Mouse (Mus musculus) ovary, postnatal 14 days (tissue): ENCODE results near the gene Ckm.
A peak's percentile ranks its signal among the peaks of the same experiment; 100 is the strongest.

Experiments used
- DNase-seq: peaks from one replicate; pipeline ENCODE4 v3.0.0; 2022; ENCODE audit warnings: low spot score

Ckm gene

DNA sequence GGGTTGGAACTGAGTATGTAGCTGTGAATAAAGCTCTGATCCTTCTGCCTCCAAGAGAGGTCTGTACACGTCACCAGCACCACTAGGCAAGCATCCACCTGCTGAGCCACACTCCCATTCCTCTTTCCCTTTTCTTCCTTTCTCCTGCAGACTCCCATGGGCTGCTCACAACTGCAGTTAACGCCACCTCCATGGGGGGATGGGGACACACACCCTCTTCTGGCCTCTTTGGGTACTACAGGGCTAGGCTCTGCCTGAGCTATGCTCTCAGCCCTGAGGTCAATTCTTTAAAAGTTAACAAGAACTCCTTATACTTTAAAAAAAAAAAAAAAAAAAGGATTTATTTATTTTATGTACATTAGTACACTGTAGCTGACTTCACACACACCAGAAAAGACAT is 27.9 kb downstream of the Ckm start:
- no peak for DNase-seq

DNA sequence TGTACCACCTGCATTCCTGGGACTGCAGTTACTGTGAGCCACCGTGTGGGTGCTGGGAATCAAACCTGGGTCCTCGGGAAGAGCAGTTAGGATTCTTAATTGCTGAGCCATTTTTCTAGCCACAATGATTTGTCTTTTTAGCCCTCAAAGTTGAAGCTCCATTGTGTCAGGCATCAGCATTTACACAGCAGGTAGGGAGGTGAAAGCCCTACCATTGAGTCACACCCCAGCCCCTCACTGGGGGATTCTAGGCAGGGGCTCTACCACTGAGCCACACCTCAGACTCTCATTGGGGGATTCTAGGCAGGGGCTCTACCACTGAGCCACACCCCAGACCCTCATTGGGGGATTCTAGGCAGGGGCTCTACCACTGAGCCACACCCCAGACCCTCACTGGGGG is 31.7 kb downstream of the Ckm start:
- DNase-seq, result no peak

DNA sequence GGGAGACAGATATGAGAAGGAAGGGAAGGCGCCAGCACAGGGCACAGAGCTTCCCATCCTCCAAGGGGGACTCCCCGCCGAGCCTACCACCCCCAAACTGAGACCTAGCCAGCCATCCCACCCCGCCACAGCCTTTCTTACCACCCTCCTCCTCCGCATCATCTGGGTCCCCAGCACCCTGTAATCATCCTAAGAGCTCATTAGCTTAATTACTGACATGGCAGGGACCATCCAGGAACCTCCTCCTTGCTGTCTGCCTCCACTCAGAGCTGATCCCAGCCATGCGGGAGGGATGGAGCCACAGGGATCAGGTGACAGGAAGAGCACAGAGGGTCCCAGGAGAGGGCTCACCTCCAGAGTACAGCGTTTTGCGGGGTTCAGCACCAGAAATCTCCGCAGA is 32.5 kb downstream of the Ckm start:
- DNase-seq, result no peak

DNA sequence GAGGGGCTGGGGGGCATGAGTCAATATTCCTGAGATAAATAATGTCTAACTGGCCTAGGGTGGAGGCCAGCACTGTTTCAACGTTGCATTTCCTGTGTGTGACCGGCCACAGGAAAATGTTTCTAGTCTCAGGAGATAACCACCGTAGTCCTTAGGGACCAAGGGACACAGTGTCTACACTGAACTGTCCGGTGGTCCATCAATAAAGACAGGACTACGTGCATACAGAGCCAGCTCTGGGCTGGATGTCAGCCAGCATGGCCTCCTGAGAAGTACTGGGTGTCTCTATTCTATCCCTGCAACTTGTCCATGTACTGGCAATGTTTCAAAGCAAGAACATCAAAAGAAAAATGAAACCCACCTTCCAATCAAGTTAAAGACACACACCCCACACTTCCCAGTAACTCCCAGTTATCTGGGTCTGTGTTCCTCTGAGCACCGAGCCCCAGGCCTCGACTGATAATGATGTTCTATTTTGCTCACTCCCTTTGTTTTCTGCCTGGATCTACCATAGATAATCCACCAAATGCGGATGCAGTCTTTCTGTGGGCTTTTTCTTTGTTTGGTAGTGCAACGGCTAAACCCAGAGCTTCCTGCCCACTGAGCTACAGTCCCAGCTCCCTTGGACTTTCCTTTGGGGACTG is 37.0 kb downstream of the Ckm start:
- no peak for DNase-seq

DNA sequence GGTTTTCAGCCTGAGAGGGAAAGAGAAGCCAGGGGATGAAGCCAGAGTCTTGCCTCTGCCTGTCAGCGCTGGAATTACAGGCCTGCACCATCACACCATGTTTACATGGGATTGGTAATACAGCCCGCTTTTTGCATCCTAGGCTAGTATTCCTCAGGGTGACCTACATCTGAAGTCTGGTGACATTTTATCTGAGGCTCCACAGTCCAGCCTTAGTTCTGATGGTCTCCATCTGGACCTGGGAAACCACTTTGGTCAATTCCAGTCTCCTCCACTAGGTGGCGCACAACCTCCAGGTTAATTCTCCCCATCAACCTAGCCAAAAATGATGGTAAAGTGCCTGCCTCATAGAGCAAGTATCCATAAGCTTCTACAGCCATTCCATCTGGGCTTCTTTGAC is 38.8 kb downstream of the Ckm start:
- peak; percentile 92 for DNase-seq

GRCm38 (mm10) chr7:19444801-19445200 is 40.2 kb downstream of the Ckm start:
- no peak for DNase-seq

- DNase-seq, result no peak
Measured at GRCm38 (mm10) chr7:19447689-19448088, 43.1 kb downstream of the Ckm start.

GRCm38 (mm10) chr7:19449165-19449564 is 44.6 kb downstream of the Ckm start:
- no peak for DNase-seq

DNA sequence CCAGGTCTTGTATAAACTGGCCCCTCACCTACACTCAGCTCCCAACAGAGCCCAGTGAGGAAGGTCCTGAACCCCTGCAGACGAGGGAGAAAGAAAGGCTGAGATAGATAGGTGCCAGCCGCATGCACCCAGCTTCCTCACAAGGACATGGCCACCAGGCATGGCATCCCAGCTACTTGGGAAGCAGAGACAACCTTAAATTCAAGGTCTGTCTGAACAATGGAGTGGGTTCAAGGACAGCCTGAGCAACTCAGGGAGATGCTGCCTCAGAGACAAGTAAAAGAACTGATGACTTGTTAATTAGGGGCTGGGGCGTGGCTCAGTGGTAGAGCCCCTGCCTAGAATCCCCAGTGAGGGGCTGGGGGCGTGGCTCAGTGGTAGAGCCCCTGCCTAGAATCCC is 50.6 kb downstream of the Ckm start:
- no peak for DNase-seq

- no peak for DNase-seq
Measured at GRCm38 (mm10) chr7:19455819-19456495, 51.4 kb downstream of the Ckm start.

DNA sequence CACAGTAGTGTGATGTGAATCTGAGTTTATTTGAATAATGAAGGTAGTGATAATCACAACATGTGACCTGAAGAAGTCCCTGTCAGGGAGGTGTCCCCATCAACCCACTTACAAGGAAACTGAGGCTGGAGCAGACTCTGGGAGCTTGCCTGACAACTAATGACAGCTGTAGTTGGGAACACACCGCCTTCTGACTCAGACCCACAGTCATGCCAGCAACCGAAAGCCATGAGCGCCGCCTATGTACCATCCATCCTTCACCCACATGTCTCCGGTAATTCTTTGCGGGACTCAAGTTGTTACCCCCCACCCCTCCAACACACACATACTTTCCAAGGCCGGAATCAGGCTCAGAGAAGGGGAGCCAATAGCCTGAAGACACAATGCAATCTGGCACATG is 52.1 kb downstream of the Ckm start:
- no peak for DNase-seq

- DNase-seq, result no peak
Measured at GRCm38 (mm10) chr7:19457414-19458071, 53.0 kb downstream of the Ckm start.

- DNase-seq, result peak; percentile 50
Measured at GRCm38 (mm10) chr7:19458072-19458486, 53.5 kb downstream of the Ckm start.

DNA sequence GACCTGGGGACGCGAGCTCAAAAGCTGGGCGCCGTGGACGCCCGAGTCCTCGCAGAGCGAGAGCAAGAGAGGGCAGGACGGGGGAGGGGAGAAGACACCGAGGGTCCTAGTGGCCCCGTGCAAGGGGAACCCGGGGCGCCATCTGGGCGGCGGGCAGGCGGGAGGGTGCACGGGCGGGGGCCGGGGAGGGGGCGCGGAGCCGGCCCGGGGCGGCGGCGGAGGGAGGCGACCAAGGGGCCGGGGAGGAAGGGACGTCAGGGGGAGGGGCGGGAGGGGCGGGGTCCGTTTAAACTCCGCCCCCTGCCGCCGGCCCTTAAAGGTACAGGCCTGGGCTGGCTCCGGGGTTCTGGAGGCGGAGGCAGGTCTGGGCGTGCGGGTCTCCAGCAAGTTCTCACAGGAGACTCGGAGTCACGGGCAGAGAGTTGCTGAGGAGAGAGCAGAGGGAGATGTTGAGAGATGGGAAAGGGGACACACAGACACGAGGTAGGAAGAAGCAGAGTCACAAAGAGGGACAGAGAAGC is 54.1 kb downstream of the Ckm start, which contains the start of gene Mark4:
Mark4 (minus strand) TSS at position 231 of the 521 bp plus-strand sequence.
- DNase-seq, result peak; percentile 71

DNA sequence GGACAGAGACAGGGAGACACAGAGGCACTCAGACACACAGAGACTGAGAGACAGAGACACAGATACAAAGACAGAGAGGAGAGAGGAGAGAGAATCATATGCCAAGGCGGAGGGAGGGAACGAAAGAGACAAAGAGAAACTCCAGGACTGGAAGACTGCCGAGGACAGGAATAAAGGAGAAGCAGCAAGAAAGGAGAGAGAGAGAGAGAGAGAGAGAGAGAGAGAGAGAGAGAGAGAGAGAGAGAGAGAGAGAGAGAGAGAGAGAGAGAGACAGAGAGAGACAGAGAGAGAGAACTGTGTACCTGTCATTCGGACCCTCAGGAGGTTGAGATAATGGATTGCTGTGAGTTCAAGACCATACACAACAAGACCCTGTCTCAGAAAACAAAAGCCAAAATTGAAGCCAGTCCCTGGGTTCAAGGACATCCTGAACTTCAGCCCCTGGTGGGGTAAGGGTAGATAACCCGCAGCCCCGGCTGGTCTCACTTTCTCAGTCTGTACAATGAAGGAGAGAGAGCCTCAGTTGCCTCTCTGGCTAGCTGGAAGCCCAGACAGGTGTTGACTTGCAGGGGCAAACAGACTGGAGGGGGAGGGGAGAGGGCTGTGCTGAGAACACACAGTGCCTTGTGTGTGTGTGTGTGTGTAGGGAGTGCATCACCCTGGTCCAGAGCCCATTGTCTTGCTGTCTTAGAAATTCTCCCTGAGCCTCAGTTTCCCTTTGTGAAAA is 54.7 kb downstream of the Ckm start:
- no peak for DNase-seq

- DNase-seq, result no peak
Measured at GRCm38 (mm10) chr7:19460500-19460899, 55.9 kb downstream of the Ckm start.

DNA sequence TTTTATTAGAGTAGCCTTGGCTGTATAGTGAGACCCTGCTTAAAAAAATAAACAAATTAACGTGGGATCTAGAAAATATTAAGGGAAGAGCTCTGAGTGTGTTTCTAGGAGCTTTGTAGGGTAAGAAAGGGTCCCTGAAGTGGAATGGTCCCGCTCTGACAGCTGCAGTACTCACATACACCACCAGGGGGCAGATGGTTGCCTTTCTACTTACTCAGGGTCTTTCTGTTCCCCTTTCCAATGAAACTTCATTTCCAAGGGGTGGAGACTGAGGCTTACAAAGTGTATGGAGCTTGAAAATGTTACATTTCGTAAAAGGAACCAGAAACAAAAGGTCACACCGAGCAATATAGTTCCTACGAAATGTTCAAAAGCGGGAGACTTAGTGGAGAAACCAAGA is 56.9 kb downstream of the Ckm start:
- DNase-seq, result peak; percentile 74

DNA sequence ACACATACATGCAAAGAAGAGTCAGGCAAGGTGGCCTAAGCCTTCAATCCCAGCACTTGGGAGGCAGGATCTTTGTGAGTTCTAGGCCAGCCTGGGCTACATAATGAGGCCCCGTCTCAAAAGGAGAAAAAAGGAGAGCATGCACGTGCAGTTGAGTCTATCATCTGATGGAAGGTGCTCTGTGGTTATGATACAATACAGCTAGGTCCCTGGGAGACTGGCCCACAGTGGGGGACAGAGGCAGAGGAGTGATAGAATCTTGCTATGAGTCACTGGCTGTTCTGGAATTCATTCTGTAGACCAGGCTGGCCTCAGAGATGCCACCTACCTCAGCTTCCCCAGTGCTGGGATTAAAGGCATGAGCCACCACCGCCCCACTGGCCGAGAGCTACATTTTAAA is 57.9 kb downstream of the Ckm start:
- DNase-seq, result no peak

- no peak for DNase-seq
Measured at GRCm38 (mm10) chr7:19462884-19463381, 58.4 kb downstream of the Ckm start, which contains the start of gene Exoc3l2. Gene Exoc3l2 (plus strand): TSS chr7:19463331.

- no peak for DNase-seq
Measured at GRCm38 (mm10) chr7:19464367-19465307, 60.1 kb downstream of the Ckm start.

GRCm38 (mm10) chr7:19466602-19467145 is 62.1 kb downstream of the Ckm start:
- DNase-seq, result no peak
